Mouse (Mus musculus): Measurements from ENCODE around the gene Vwce.

Gene Vwce

DNA sequence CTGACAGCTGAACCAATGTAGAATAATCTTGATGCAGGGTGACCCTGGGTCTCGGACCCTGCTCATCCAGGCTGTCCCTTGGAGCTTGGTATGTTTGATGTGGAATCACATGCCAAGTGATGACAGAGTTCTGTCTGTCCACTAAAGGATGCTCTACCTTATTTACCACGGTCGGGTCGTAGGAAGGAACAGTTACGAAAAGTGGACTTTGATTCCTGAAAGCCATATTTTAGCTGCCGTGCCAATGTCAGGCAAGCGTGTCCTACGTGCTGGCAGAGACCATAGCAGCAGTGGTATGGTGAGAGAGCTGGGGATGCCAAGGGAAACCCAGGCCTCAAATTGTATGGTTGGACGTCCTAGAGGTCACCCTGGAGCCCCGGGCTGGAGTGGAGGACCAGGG, 79.5 kb downstream of the Vwce start:
- no peak for DNase-seq (ENCODE audit: low read depth, low spot score)

DNA sequence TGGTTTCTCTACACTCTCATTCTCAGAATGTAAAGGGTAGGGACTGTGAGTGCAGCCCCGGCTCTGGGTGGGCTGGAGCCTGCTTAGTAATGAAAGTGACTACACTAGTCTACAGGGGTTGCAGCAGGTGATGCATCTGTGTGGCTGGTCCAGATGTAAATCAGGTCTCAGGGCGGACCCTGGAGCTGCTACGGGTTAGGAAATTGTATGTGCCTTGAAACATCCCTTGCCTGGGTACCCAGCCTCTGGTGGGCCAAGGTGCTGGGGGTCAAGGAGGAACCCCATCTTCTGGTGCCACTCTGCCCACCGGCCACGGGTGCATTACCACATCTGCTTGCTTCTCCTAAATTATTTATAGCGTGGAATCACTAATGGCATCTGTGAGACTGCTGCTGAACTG, 80.2 kb downstream of the Vwce start:
- no peak for DNase-seq (ENCODE audit: low read depth, low spot score)

DNA sequence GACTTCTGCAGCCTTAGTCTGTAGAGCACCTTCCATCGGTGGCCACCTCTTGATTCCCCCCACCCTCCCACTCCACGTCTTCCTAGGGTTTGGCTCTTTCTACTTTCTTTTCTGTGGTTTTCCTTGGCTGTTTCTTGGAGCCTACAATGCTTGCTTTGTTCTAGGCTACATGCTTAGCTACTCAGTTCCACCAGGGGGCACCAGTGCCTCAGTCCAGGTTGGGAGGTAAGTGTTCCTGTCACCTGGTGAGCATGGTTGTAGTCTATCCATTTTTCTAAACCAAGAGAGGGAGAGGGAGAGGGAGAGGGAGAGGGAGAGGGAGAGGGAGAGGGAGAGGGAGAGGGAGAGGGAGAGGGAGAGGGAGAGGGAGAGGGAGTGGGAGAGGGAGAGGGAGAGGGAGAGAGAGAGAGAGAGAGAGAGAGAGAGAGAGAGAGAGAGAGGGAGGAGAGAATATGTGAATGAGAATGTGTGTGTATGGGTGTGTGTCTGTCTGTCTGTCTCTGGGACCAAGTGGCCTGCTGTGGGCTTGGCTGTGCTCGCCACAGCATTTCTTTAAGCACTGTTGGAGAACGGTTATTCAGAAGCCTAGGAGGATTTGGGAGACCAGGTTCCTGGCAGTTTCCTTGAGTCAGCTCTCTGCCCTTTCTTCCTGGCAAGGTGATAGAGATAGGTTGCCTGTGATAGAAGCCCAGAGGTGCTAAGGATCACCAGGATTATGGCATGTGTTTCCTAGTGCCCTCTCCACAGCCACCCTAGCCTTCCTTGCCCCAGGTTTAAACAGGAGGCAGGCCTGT, 80.9 kb downstream of the Vwce start:
- DNase-seq (ENCODE audit: low read depth, low spot score) = peak; percentile 95

DNA sequence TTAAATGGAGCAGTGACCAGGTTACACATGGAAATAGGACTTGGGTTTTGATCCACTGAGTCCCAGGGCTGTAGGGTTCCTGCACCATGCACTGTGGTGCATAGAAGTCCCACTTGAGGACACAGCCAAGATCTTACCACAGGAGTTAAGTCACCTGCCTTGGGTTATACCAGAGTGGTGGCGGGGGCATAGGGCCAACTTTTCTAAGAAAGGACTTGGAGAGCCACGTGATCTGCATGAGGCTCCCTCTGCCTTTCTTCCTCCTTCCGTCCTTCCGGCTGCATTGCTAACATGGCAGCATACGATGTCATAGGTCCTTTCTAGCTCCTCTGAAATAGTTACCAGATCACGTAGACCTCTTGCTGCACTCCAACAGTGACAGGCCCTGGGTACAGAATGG, 81.5 kb downstream of the Vwce start:
- DNase-seq (ENCODE audit: low read depth, low spot score) = no peak
